Mouse (Mus musculus) lung, postnatal 4 days (tissue): Measurements from ENCODE around the gene Slc7a15.
A peak's percentile ranks its signal among the peaks of the same experiment; 100 is the strongest.
"Not testable (repeated sequence)": the region's sequence is repeated elsewhere in the genome, so short reads cannot be mapped to it uniquely, and the experiment has no call there.

ENCODE experiments used
- DNase-seq, 2 experiments: peaks; one replicate each; pipeline ENCODE4 v3.0.0; 2021

Slc7a15 gene

GRCm38 (mm10) chr12:8598966-8599365 is at the start of gene Slc7a15:
Gene Slc7a15, minus strand, starts transcription at chr12:8599066.
- DNase-seq = not testable (repeated sequence)

GRCm38 (mm10) chr12:8648211-8648610 is 49.3 kb upstream of the Slc7a15 start:
- DNase-seq = peak in 1 of 2 experiments; percentile 2

- DNase-seq = no peak
Observed at GRCm38 (mm10) chr12:8641425-8641735, 42.5 kb upstream of the Slc7a15 start.

GRCm38 (mm10) chr12:8640711-8641424 is 42.0 kb upstream of the Slc7a15 start:
- DNase-seq = peak; percentile 97 to 98

- DNase-seq = not testable (repeated sequence)
Observed at GRCm38 (mm10) chr12:8640186-8640585, 41.3 kb upstream of the Slc7a15 start.

- peak; percentile 78 to 88 for DNase-seq
Observed at GRCm38 (mm10) chr12:8638411-8639087, 39.7 kb upstream of the Slc7a15 start.

GRCm38 (mm10) chr12:8636945-8637344 is 38.1 kb upstream of the Slc7a15 start:
- peak; percentile 39 to 46 for DNase-seq

- DNase-seq = no peak
Observed at GRCm38 (mm10) chr12:8635546-8635945, 36.7 kb upstream of the Slc7a15 start.

- no peak for DNase-seq
Observed at GRCm38 (mm10) chr12:8634306-8634705, 35.4 kb upstream of the Slc7a15 start.

GRCm38 (mm10) chr12:8632737-8633365 is 34.0 kb upstream of the Slc7a15 start:
- no peak for DNase-seq

- DNase-seq = no peak
Observed at GRCm38 (mm10) chr12:8631691-8632090, 32.8 kb upstream of the Slc7a15 start.

GRCm38 (mm10) chr12:8629537-8629936 is 30.7 kb upstream of the Slc7a15 start:
- no peak for DNase-seq

- no peak for DNase-seq
Observed at GRCm38 (mm10) chr12:8620678-8621018, 21.8 kb upstream of the Slc7a15 start.

GRCm38 (mm10) chr12:8619827-8620677 is 21.2 kb upstream of the Slc7a15 start:
- no peak for DNase-seq

GRCm38 (mm10) chr12:8618271-8618670 is 19.4 kb upstream of the Slc7a15 start:
- DNase-seq = no peak

GRCm38 (mm10) chr12:8609070-8609469 is 10.2 kb upstream of the Slc7a15 start:
- no peak for DNase-seq

- no peak for DNase-seq
Observed at GRCm38 (mm10) chr12:8595611-8596010, 3.3 kb downstream of the Slc7a15 start.

- not testable (repeated sequence) for DNase-seq
Observed at GRCm38 (mm10) chr12:8591326-8591725, 7.5 kb downstream of the Slc7a15 start.

GRCm38 (mm10) chr12:8573405-8573804 is 25.5 kb downstream of the Slc7a15 start:
- DNase-seq = no peak

- DNase-seq = not testable (repeated sequence)
Observed at GRCm38 (mm10) chr12:8571903-8572341, 26.9 kb downstream of the Slc7a15 start.

- DNase-seq = not testable (repeated sequence)
Observed at GRCm38 (mm10) chr12:8571287-8571902, 27.5 kb downstream of the Slc7a15 start.

- DNase-seq = not testable (repeated sequence)
Observed at GRCm38 (mm10) chr12:8562213-8562612, 36.7 kb downstream of the Slc7a15 start.

GRCm38 (mm10) chr12:8559876-8560275 is 39.0 kb downstream of the Slc7a15 start:
- DNase-seq = not testable (repeated sequence)
